Mouse (Mus musculus) forebrain, embryonic 10.5 days (tissue): Measurements from ENCODE around the gene Ssh2. TPM values are rescaled to one million over a fixed set of nuclear protein-coding genes. Genes with fewer than 3 reads are reported as not detected.

Experiments used
- DNase-seq: peaks from one replicate; pipeline ENCODE4 v3.0.0-alpha.2; 2017; ENCODE audit warnings: low spot score; ENCODE audit errors: extremely low spot score
- H3K27ac ChIP-seq: fragments of 300-500 bp; sonication (generic); 2 replicates; pipeline ENCODE4 v1.5.1; 2016; ENCODE audit warnings: mild to moderate bottlenecking
- H3K27me3 ChIP-seq: fragments of 300-500 bp; sonication (generic); 2 replicates; pipeline ENCODE4 v1.6.1; 2016; ENCODE audit warnings: mild to moderate bottlenecking; ENCODE audit not compliant: poor library complexity, severe bottlenecking
- H3K36me3 ChIP-seq: fragments of 300-500 bp; sonication (generic); replicated peaks from 2 replicates; pipeline ENCODE4 v1.6.1; 2016; ENCODE audit warnings: mild to moderate bottlenecking, moderate library complexity
- H3K4me1 ChIP-seq: fragments of 300-500 bp; sonication (generic); 2 replicates; pipeline ENCODE4 v1.6.1; 2016
- H3K4me3 ChIP-seq: fragments of 300-500 bp; sonication (generic); 2 replicates; pipeline ENCODE4 v1.5.1; 2016; ENCODE audit warnings: mild to moderate bottlenecking, moderate library complexity
- H3K9me3 ChIP-seq: fragments of 300-500 bp; sonication (generic); 2 replicates; pipeline ENCODE4 v1.6.1; 2016; ENCODE audit warnings: mild to moderate bottlenecking, moderate library complexity
- WGBS: fragments of 180-500 bp; shearing (Covaris S2); methylation state at CpG from one replicate; pipeline ENCODE4 v1.1.7; 2016; 5-methylcytosine and 5-hydroxymethylcytosine counted together
- polyA plus RNA-seq: library from polyadenylated mRNA; unstranded; fragments of >200 nt; fragmentation: Nextera tagmentation; extraction: Ambion mirVana; gene quantifications from 2 replicates; pipeline ENCODE4 v1.2.1, GENCODE M21; 2016

Ssh2 gene
- polyA plus RNA-seq, 1 experiment from 2014 or later, result 9.9 TPM

- Histone ChIP-seq H3K4me3 (no peak overlapping the region), H3K27ac (no peak overlapping the region), H3K36me3 (no peaks in the 10 kb centered on the region), H3K4me1 (no peaks in the 10 kb centered on the region), H3K9me3 (no peaks in the 10 kb centered on the region), H3K27me3 (no peaks in the 10 kb centered on the region)
- WGBS, result 84% methylated on average over 3 of the region's 3 CpGs
- DNase-seq, result no peak
These were observed 101.8 kb downstream of the Ssh2 start for GRCm38 (mm10) chr11:77317721-77318477.

DNA sequence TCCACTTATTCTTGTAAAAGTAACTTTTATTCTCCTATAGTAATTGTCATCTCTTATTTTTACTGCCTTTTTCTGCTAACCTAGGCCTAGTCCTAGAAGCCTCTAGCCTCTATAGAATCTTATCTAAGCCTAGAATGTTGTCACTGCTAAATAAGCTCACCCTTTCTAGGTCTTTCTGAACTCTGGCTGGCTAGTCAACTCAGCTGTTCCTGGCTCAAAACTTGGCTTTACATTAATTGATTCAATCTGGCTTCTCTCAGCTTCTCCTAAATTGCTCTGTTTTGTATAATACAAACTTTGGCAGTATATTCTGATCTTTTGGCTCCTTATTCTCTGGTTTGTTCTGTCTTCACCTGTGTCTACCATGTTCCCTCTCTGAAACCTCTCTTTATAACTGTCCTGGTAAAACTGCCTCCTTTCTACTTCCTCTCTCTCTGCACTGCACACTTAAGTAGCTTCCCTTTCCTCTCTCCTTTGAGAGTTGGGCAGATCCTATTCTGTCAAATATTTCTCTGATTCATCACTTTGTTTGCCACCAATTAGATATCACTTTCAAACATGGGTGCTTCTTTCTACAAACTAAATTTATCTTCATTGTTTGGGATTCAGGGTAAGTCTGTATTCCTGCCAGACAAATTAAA, 102.5 kb downstream of the Ssh2 start:
- no peaks in the 10 kb centered on the region for H3K9me3 ChIP-seq
- no peak overlapping the region for H3K4me3 ChIP-seq
- H3K27me3 ChIP-seq, result no peaks in the 10 kb centered on the region
- no peak for DNase-seq
- H3K36me3 ChIP-seq, result no peaks in the 10 kb centered on the region
- no peaks in the 10 kb centered on the region for H3K4me1 ChIP-seq
- no peak overlapping the region for H3K27ac ChIP-seq

- no peaks in the 10 kb centered on the region for H3K27me3 ChIP-seq
- no peaks in the 10 kb centered on the region for H3K9me3 ChIP-seq
- no peaks in the 10 kb centered on the region for H3K4me1 ChIP-seq
- H3K4me3 ChIP-seq, result no peak overlapping the region
- no peak for DNase-seq
- peaks cover 4% of the 10 kb centered on the region for H3K36me3 ChIP-seq
- WGBS, result 83% methylated on average over 1 of the region's 1 CpGs
- H3K27ac ChIP-seq, result no peak overlapping the region
These were observed 105.1 kb downstream of the Ssh2 start for GRCm38 (mm10) chr11:77321214-77321613.

DNA sequence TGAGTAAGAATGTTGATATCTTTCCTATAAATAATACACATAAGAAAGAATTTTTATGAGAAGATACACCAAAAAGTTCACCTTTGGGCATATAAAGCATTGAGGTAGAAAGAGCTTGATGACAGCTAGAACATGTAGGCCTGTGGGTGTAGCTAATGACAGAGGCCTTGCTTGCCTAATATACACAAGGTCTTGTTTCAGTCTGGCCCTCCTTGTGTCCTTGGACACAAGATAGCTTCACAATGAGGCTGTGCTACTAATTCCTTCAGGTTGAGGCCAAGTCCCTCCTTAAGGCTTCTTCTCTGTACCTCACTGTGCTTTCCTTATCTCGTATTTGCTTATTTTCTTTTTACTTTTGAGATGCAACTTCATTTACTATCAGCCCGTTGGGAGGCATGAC, 114.4 kb downstream of the Ssh2 start:
- DNase-seq, result no peak
- Histone ChIP-seq H3K9me3 (no peaks in the 10 kb centered on the region), H3K4me3 (no peak overlapping the region), H3K27me3 (no peaks in the 10 kb centered on the region), H3K36me3 (peaks cover 7% of the 10 kb centered on the region), H3K4me1 (peaks cover 4% of the 10 kb centered on the region), H3K27ac (no peak overlapping the region)
- 87% methylated on average over 2 of the region's 2 CpGs for WGBS

DNA sequence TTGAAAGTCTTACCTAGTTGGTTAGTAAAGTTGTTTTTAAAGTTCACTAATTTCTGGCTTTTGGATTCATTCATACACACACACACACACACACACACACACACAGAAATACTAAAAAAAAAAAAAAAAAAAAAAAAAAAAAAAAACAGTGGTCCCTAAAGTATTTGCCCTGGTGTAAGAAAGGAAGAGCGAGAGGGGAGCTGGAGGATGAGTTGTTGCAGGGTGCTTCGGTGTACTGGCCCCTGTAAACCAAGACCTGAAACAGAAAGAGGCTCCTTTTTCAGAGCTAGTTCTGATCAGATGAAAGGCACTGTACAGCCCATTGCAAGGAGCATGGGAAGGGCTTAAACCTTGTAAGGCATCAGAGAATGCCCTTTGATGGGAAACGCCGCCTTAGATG, 131.2 kb downstream of the Ssh2 start:
- Histone ChIP-seq H3K4me1 (peaks cover 22% of the 10 kb centered on the region), H3K27me3 (peaks cover 16% of the 10 kb centered on the region), H3K27ac (no peak overlapping the region), H3K4me3 (peak overlapping the region; percentile 56; the same call in 1 of the 2 replicates), H3K9me3 (no peaks in the 10 kb centered on the region), H3K36me3 (no peaks in the 10 kb centered on the region)
- no peak for DNase-seq
- 68% methylated on average over 4 of the region's 4 CpGs for WGBS

GRCm38 (mm10) chr11:77348142-77348741, 132.2 kb downstream of the Ssh2 start:
- H3K27me3 ChIP-seq, result peaks cover 16% of the 10 kb centered on the region

DNA sequence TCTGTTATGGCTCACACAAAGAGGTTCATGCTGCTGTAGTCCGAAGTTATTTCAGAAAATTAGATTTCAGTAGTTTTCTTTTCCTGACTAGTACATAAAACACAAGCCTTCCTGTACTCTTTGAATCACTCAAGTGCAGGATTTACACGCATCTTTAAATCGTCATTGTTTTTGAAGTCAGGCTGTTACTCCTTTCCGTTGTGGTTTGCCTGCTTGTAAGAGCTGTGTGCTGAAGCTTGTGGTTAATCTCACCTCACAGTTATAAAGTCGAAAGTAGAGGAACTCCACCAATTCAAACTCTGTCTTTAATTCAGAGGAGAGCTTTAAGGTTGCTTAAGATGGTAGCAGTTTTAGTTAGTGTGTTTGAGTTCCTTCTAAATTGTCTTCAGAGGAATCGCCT, 132.9 kb downstream of the Ssh2 start:
- peaks cover 21% of the 10 kb centered on the region for H3K4me1 ChIP-seq
- no peak for DNase-seq

More at GRCm38 (mm10) chr11:77348142-77348741, 132.2 kb downstream of the Ssh2 start:
- DNase-seq, result peak; percentile 81
- Histone ChIP-seq H3K36me3 (no peaks in the 10 kb centered on the region), H3K9me3 (no peaks in the 10 kb centered on the region), H3K4me1 (peaks cover 22% of the 10 kb centered on the region), H3K27ac (peak overlapping the region; percentile 72), H3K4me3 (peak overlapping the region; percentile 56)
- under 1% methylated on average over 53 of the region's 54 CpGs for WGBS

DNA sequence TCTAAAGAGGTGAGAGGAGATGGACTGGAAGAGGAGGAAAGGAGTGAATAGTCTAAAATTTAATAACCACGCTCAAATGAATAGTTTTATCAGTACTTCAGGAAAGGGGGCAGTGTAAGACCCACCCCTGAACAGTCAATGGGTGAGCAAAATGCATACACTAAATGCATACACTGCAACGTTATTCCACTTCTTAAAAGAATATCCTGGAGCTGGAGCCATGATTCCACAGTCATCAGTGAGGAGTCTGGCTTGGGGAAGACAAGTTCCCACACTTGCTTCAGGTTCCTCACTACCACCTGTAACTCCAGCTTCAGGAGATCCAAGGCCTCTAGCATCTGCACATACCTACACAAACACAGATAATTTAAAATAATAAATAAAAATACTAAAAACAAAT, 133.6 kb downstream of the Ssh2 start:
- 0 out of 2 replicates have a peak overlapping the region, but pooled peaks have one; percentile 56 for H3K4me3 ChIP-seq
- no peaks in the 10 kb centered on the region for H3K36me3 ChIP-seq
- H3K27me3 ChIP-seq, result peaks cover 16% of the 10 kb centered on the region
- H3K27ac ChIP-seq, result no peak overlapping the region
- H3K9me3 ChIP-seq, result no peaks in the 10 kb centered on the region
- 89% methylated on average over 2 of the region's 2 CpGs for WGBS
- DNase-seq, result no peak
- peaks cover 17% of the 10 kb centered on the region for H3K4me1 ChIP-seq

More for the DNA sequence above, 132.9 kb downstream of the Ssh2 start:
- 31% methylated on average over 6 of the region's 6 CpGs for WGBS
- Histone ChIP-seq H3K27ac (no peak overlapping the region), H3K9me3 (no peaks in the 10 kb centered on the region), H3K4me3 (peak overlapping the region; percentile 56), H3K27me3 (peaks cover 16% of the 10 kb centered on the region), H3K36me3 (no peaks in the 10 kb centered on the region)

GRCm38 (mm10) chr11:77355055-77355454, 139.0 kb downstream of the Ssh2 start:
- Histone ChIP-seq H3K27me3 (no peaks in the 10 kb centered on the region), H3K36me3 (no peaks in the 10 kb centered on the region)
- WGBS, result 88% methylated on average over 3 of the region's 3 CpGs

GRCm38 (mm10) chr11:77357839-77358238, 141.8 kb downstream of the Ssh2 start:
- 95% methylated on average over 1 of the region's 1 CpGs for WGBS
- no peaks in the 10 kb centered on the region for H3K4me1 ChIP-seq
- no peaks in the 10 kb centered on the region for H3K27me3 ChIP-seq
- no peak overlapping the region for H3K4me3 ChIP-seq
- no peak overlapping the region for H3K27ac ChIP-seq
- no peaks in the 10 kb centered on the region for H3K9me3 ChIP-seq
- DNase-seq, result no peak
- H3K36me3 ChIP-seq, result no peaks in the 10 kb centered on the region

More at GRCm38 (mm10) chr11:77355055-77355454, 139.0 kb downstream of the Ssh2 start:
- Histone ChIP-seq H3K4me3 (no peak overlapping the region), H3K27ac (no peak overlapping the region), H3K4me1 (no peaks in the 10 kb centered on the region), H3K9me3 (no peaks in the 10 kb centered on the region)
- DNase-seq, result no peak

GRCm38 (mm10) chr11:77363476-77363875, 147.4 kb downstream of the Ssh2 start:
- no peak overlapping the region for H3K27ac ChIP-seq
- DNase-seq, result no peak
- H3K9me3 ChIP-seq, result no peaks in the 10 kb centered on the region
- WGBS, result 80% methylated on average over 2 of the region's 2 CpGs
- no peak overlapping the region for H3K4me3 ChIP-seq
- no peaks in the 10 kb centered on the region for H3K36me3 ChIP-seq
- H3K27me3 ChIP-seq, result no peaks in the 10 kb centered on the region
- no peaks in the 10 kb centered on the region for H3K4me1 ChIP-seq

GRCm38 (mm10) chr11:77364376-77364775, 148.3 kb downstream of the Ssh2 start:
- 83% methylated on average over 1 of the region's 1 CpGs for WGBS
- H3K27me3 ChIP-seq, result no peaks in the 10 kb centered on the region
- no peak for DNase-seq
- H3K4me3 ChIP-seq, result no peak overlapping the region
- no peaks in the 10 kb centered on the region for H3K36me3 ChIP-seq
- H3K4me1 ChIP-seq, result no peaks in the 10 kb centered on the region
- H3K27ac ChIP-seq, result no peak overlapping the region
- no peaks in the 10 kb centered on the region for H3K9me3 ChIP-seq
